ENCODE assay signal across 22 mouse cellular contexts in genomic region chr3:75941864-75942263, GRCm38 (mm10). TPM values are rescaled to one million over a fixed set of nuclear protein-coding genes. Genes with fewer than 3 reads are reported as not detected.
A peak's percentile ranks its signal among the peaks of the same experiment; 100 is the strongest.
DNase-seq lines count a peak whose midpoint lies in the region; ATAC-seq and TF ChIP-seq lines count a peak whose summit lies in the region.
"Had no signal": no experiment of that assay in that cellular context is flagged by ENCODE, and none has a peak within 500 bp of the region (broad histone marks: within the 10 kb centered on the region; RNA-seq: fewer than 3 reads in every experiment).

No protein-coding gene starts in this region.

- peak; percentile 60; the same call in 1 of the 2 replicates for ATAC-seq in forebrain, embryonic 16.5 days
- ATAC-seq in forebrain, postnatal 0 days: no peak
- no peak for ATAC-seq in limb, embryonic 12.5 days (ENCODE audit: insufficient number of reproducible peaks, insufficient read depth, low FRiP score, low TSS enrichment, low read depth)
- ATAC-seq in stomach, embryonic 14.5 days (ENCODE audit: insufficient number of reproducible peaks, insufficient read depth, low FRiP score, low read depth): no peak
- ATAC-seq in stomach, postnatal 0 days (ENCODE audit: low FRiP score, low TSS enrichment): no peak
- no peak for ATAC-seq in midbrain, embryonic 16.5 days
- ATAC-seq: midbrain, embryonic 13.5 days had no signal

- no peak for TF ChIP-seq CTCF in forebrain, postnatal 0 days (IDR thresholded peaks at IDR 0.05; ENCODE audit: low read depth)
- no peak for TF ChIP-seq CTCF in stomach, postnatal 0 days (IDR thresholded peaks at IDR 0.05; ENCODE audit: low read depth)

- no peak overlapping the region for H3K27ac ChIP-seq in forebrain, embryonic 16.5 days (ENCODE audit: low read length)
- H3K27ac ChIP-seq in forebrain, postnatal 0 days (ENCODE audit: low read depth, low read length): no peak overlapping the region
- H3K27ac ChIP-seq in limb, embryonic 12.5 days: 0 out of 2 replicates have a peak overlapping the region, but pooled peaks have one; percentile 37
- H3K27ac ChIP-seq in limb, embryonic 10.5 days: no peak overlapping the region
- peak overlapping the region; percentile 45; the same call in 1 of the 2 replicates for H3K27ac ChIP-seq in stomach, embryonic 14.5 days (ENCODE audit: low read length)
- no peak overlapping the region for H3K27ac ChIP-seq in stomach, postnatal 0 days (replicated peaks)
- H3K27ac ChIP-seq in midbrain, embryonic 16.5 days (ENCODE audit: low read length): no peak overlapping the region
- H3K27ac ChIP-seq: hindbrain, embryonic 15.5 days; midbrain, embryonic 13.5 days had no signal

- no peaks in the 10 kb centered on the region for H3K36me3 ChIP-seq in forebrain, embryonic 16.5 days (ENCODE audit: control insufficient read depth, insufficient read depth)
- no peaks in the 10 kb centered on the region for H3K36me3 ChIP-seq in forebrain, postnatal 0 days (ENCODE audit: insufficient read depth)
- H3K36me3 ChIP-seq in limb, embryonic 12.5 days: peaks cover 16% of the 10 kb centered on the region; the same call in 1 of the 2 replicates
- H3K36me3 ChIP-seq in limb, embryonic 10.5 days: peaks cover 20% of the 10 kb centered on the region
- no peaks in the 10 kb centered on the region for H3K36me3 ChIP-seq in stomach, embryonic 14.5 days (ENCODE audit: control insufficient read depth, insufficient read depth, low read length)
- H3K36me3 ChIP-seq in stomach, postnatal 0 days (ENCODE audit: control insufficient read depth, insufficient read depth, low read length): no peaks in the 10 kb centered on the region
- H3K36me3 ChIP-seq in midbrain, embryonic 16.5 days (ENCODE audit: control insufficient read depth, insufficient read depth, low read length): no peaks in the 10 kb centered on the region
- H3K36me3 ChIP-seq: hindbrain, embryonic 15.5 days had no signal

- peaks cover 12% of the 10 kb centered on the region for H3K4me1 ChIP-seq in forebrain, embryonic 16.5 days (replicated peaks; ENCODE audit: control insufficient read depth, insufficient read depth, low read length)
- no peaks in the 10 kb centered on the region; the same call in 1 of the 2 replicates for H3K4me1 ChIP-seq in forebrain, postnatal 0 days (ENCODE audit: insufficient read depth)
- peaks cover 10% of the 10 kb centered on the region for H3K4me1 ChIP-seq in limb, embryonic 12.5 days (replicated peaks)
- peaks cover 12% of the 10 kb centered on the region for H3K4me1 ChIP-seq in limb, embryonic 10.5 days
- H3K4me1 ChIP-seq in stomach, embryonic 14.5 days (ENCODE audit: control insufficient read depth, insufficient read depth, low read length): peaks cover 14% of the 10 kb centered on the region
- peaks cover 7% of the 10 kb centered on the region; the same call in 1 of the 2 replicates for H3K4me1 ChIP-seq in stomach, postnatal 0 days (replicated peaks; ENCODE audit: control insufficient read depth, insufficient read depth)
- no peaks in the 10 kb centered on the region for H3K4me1 ChIP-seq in midbrain, embryonic 16.5 days (ENCODE audit: control insufficient read depth, insufficient read depth, low read length)

- no peak for TF ChIP-seq EP300 in stomach, postnatal 0 days (optimal IDR thresholded peaks at IDR 0.05)

- H3K4me2 ChIP-seq in forebrain, embryonic 16.5 days (ENCODE audit: low read length): no peak overlapping the region
- no peak overlapping the region for H3K4me2 ChIP-seq in forebrain, postnatal 0 days (ENCODE audit: low read depth)
- no peak overlapping the region for H3K4me2 ChIP-seq in limb, embryonic 12.5 days
- H3K4me2 ChIP-seq in stomach, embryonic 14.5 days (replicated peaks; ENCODE audit: low read depth, low read length): no peak overlapping the region
- no peak overlapping the region for H3K4me2 ChIP-seq in stomach, postnatal 0 days (replicated peaks; ENCODE audit: low read depth)
- no peak overlapping the region for H3K4me2 ChIP-seq in midbrain, embryonic 16.5 days (ENCODE audit: low read length)
- H3K4me2 ChIP-seq: hindbrain, embryonic 15.5 days; lung, embryonic 14.5 days; midbrain, embryonic 13.5 days had no signal

- H3K9me3 ChIP-seq in forebrain, embryonic 16.5 days (ENCODE audit: control insufficient read depth, low read length): no peaks in the 10 kb centered on the region
- no peaks in the 10 kb centered on the region for H3K9me3 ChIP-seq in forebrain, postnatal 0 days (ENCODE audit: low read length)
- no peaks in the 10 kb centered on the region for H3K9me3 ChIP-seq in limb, embryonic 12.5 days
- H3K9me3 ChIP-seq in limb, embryonic 10.5 days (replicated peaks): no peaks in the 10 kb centered on the region
- no peaks in the 10 kb centered on the region for H3K9me3 ChIP-seq in stomach, embryonic 14.5 days (ENCODE audit: control insufficient read depth, low read depth, low read length)
- no peaks in the 10 kb centered on the region for H3K9me3 ChIP-seq in stomach, postnatal 0 days (ENCODE audit: control insufficient read depth, low read length)
- H3K9me3 ChIP-seq in midbrain, embryonic 16.5 days (replicated peaks; ENCODE audit: control insufficient read depth, low read length, poor library complexity, severe bottlenecking): no peaks in the 10 kb centered on the region
- H3K9me3 ChIP-seq: G1E; hindbrain, embryonic 15.5 days; megakaryocyte, embryonic 14.5 days; midbrain, embryonic 13.5 days had no signal

- no peak overlapping the region for H3K9ac ChIP-seq in forebrain, embryonic 16.5 days (replicated peaks; ENCODE audit: low read depth, low read length)
- no peak overlapping the region for H3K9ac ChIP-seq in forebrain, postnatal 0 days
- no peak overlapping the region for H3K9ac ChIP-seq in limb, embryonic 12.5 days (replicated peaks)
- H3K9ac ChIP-seq in stomach, embryonic 14.5 days (replicated peaks; ENCODE audit: low read depth, low read length): no peak overlapping the region
- no peak overlapping the region for H3K9ac ChIP-seq in stomach, postnatal 0 days (ENCODE audit: low read length)
- H3K9ac ChIP-seq in midbrain, embryonic 16.5 days (ENCODE audit: low read depth, low read length): no peak overlapping the region
- H3K9ac ChIP-seq: hindbrain, embryonic 15.5 days; lung, embryonic 14.5 days; midbrain, embryonic 13.5 days had no signal

- 44% methylated on average over 1 of the region's 1 CpGs for WGBS in forebrain, embryonic 16.5 days
- 57% methylated on average over 1 of the region's 1 CpGs for WGBS in forebrain, postnatal 0 days
- WGBS in limb, embryonic 12.5 days: 36% methylated on average over 1 of the region's 1 CpGs
- 50% methylated on average over 1 of the region's 1 CpGs for WGBS in limb, embryonic 10.5 days
- 43% methylated on average over 1 of the region's 1 CpGs for WGBS in stomach, embryonic 14.5 days
- WGBS in stomach, postnatal 0 days: 44% methylated on average over 1 of the region's 1 CpGs
- 56% methylated on average over 1 of the region's 1 CpGs for WGBS in midbrain, embryonic 16.5 days

- H3K4me3 ChIP-seq in forebrain, embryonic 16.5 days (replicated peaks; ENCODE audit: low read length): no peak overlapping the region
- H3K4me3 ChIP-seq in forebrain, postnatal 0 days (ENCODE audit: low read depth, low read length): no peak overlapping the region
- no peak overlapping the region for H3K4me3 ChIP-seq in limb, embryonic 12.5 days (replicated peaks)
- no peak overlapping the region for H3K4me3 ChIP-seq in limb, embryonic 10.5 days
- H3K4me3 ChIP-seq in stomach, embryonic 14.5 days (ENCODE audit: low read depth, low read length): no peak overlapping the region
- H3K4me3 ChIP-seq in stomach, postnatal 0 days (ENCODE audit: low read depth, low read length): no peak overlapping the region
- H3K4me3 ChIP-seq in midbrain, embryonic 16.5 days (ENCODE audit: low read depth, low read length): no peak overlapping the region
- H3K4me3 ChIP-seq: hindbrain, embryonic 15.5 days; megakaryocyte, embryonic 14.5 days; midbrain, embryonic 13.5 days had no signal

- no peaks in the 10 kb centered on the region for H3K27me3 ChIP-seq in forebrain, embryonic 16.5 days (replicated peaks; ENCODE audit: control insufficient read depth, insufficient read depth, low read length)
- H3K27me3 ChIP-seq in forebrain, postnatal 0 days (ENCODE audit: insufficient read depth, low read length): no peaks in the 10 kb centered on the region
- H3K27me3 ChIP-seq in limb, embryonic 12.5 days: no peaks in the 10 kb centered on the region
- H3K27me3 ChIP-seq in limb, embryonic 10.5 days (ENCODE audit: low read depth, poor library complexity, severe bottlenecking): no peaks in the 10 kb centered on the region
- H3K27me3 ChIP-seq in stomach, embryonic 14.5 days (ENCODE audit: control insufficient read depth, insufficient read depth, low read length): no peaks in the 10 kb centered on the region
- H3K27me3 ChIP-seq in stomach, postnatal 0 days (ENCODE audit: control insufficient read depth, insufficient read depth, low read length): no peaks in the 10 kb centered on the region
- H3K27me3 ChIP-seq in midbrain, embryonic 16.5 days (ENCODE audit: control insufficient read depth, insufficient read depth, low read depth, low read length): no peaks in the 10 kb centered on the region
- H3K27me3 ChIP-seq: CH12.LX; hindbrain, embryonic 15.5 days; megakaryocyte, embryonic 14.5 days; midbrain, embryonic 13.5 days had no signal

- no peak for DNase-seq in forebrain, postnatal 0 days
- no peak for DNase-seq in limb, embryonic 10.5 days (ENCODE audit: low spot score)
- no peak for DNase-seq in stomach, postnatal 0 days (ENCODE audit: low spot score)
- DNase-seq: adrenal gland, adult 2 months; B cell, adult 2 months; gastrocnemius, postnatal 14 days; kidney, postnatal 36 days; layer of hippocampus, postnatal 36 days; lung, postnatal 36 days; spleen, adult 18-20 months; thymus, adult 2 months; thymus, postnatal 4 days had no signal

RNA-seq across cellular contexts. Expression of gene Golim4, which starts 14.9 kb away (rescaled TPM):
- polyA plus RNA-seq in forebrain, embryonic 16.5 days (2015; fragmentation: Nextera tagmentation; extraction: Ambion mirVana): 28.7 and 33.9 TPM in 2 replicates
- total RNA-seq in forebrain, postnatal 0 days (2014; rRNA removed): 16.3 and 24.8 TPM in 2 replicates
- polyA plus RNA-seq in forebrain, postnatal 0 days (2015; fragmentation: Nextera tagmentation; extraction: Ambion mirVana): 9.0 and 13.5 TPM in 2 replicates
- 52.7 and 56.8 TPM in 2 replicates for polyA plus RNA-seq in limb, embryonic 12.5 days (2016; fragmentation: Nextera tagmentation; extraction: Ambion mirVana)
- 38.1 and 48.7 TPM in 2 replicates for polyA plus RNA-seq in limb, embryonic 10.5 days (2016; fragmentation: Nextera tagmentation; extraction: Ambion mirVana)
- polyA plus RNA-seq in stomach, embryonic 14.5 days (2014; fragmentation: Nextera tagmentation; extraction: Ambion mirVana): 59.2 and 66.0 TPM in 2 replicates
- polyA plus RNA-seq in stomach, postnatal 0 days (2015; fragmentation: Nextera tagmentation; extraction: Ambion mirVana): 40.0 and 40.3 TPM in 2 replicates
- polyA plus RNA-seq in midbrain, embryonic 16.5 days (2015; fragmentation: Nextera tagmentation; extraction: Ambion mirVana): 16.4 and 16.7 TPM in 2 replicates

Comparison
In these comparisons a context has a peak if more than half of its experiments do, and no peak if none do; other contexts are left out.
1. H3K27ac ChIP-seq: peak in limb, embryonic 12.5 days (single experiment) and stomach, embryonic 14.5 days (single experiment); none in forebrain, embryonic 16.5 days (single experiment), forebrain, postnatal 0 days (single experiment), limb, embryonic 10.5 days (single experiment), stomach, postnatal 0 days (single experiment) and midbrain, embryonic 16.5 days (single experiment).